Mouse (Mus musculus) ES-E14 (cell line): ENCODE measurements at regions not wholly inside any gene's neighbourhood (a gene's known extent, or its start where the extent isn't known, plus 50 kb on each side); places are given as distances from the start of the nearest gene placed in this dataset.

Experiments
- DNase-seq: peaks from one replicate; pipeline ENCODE4 v3.0.0-alpha.2; 2013; ENCODE audit warnings: low read depth, low spot score
- H3K27ac ChIP-seq: 2 replicates; pipeline ENCODE4 v1.5.1; 2012; ENCODE audit warnings: low read depth, mild to moderate bottlenecking, low read length, moderate library complexity, mixed read lengths; ENCODE audit not compliant: poor library complexity, insufficient read depth, severe bottlenecking
- H3K36me3 ChIP-seq: 2 replicates; pipeline ENCODE4 v1.6.1; 2012; ENCODE audit warnings: mild to moderate bottlenecking, low read length, moderate library complexity, mixed read lengths; ENCODE audit not compliant: control insufficient read depth, poor library complexity, insufficient read depth, severe bottlenecking
- H3K4me1 ChIP-seq, 2 experiments: fragments of 150-350 bp in 1 of 2; sonication (generic) in 1 of 2; 2 replicates each; pipeline ENCODE4 v1.6.1; 2012; ENCODE audit warnings: low read length in 2 of 2, mild to moderate bottlenecking in 1 of 2, mixed read lengths in 1 of 2; ENCODE audit not compliant: control insufficient read depth in 2 of 2, insufficient read depth in 2 of 2, poor library complexity in 1 of 2
- H3K4me3 ChIP-seq, 2 experiments: fragments of 150-350 bp in 1 of 2; sonication (generic) in 1 of 2; 2 replicates each; pipeline ENCODE4 v1.5.1; 2012; ENCODE audit warnings: low read length in 2 of 2, low read depth in 1 of 2, mild to moderate bottlenecking in 1 of 2, mixed read lengths in 1 of 2; ENCODE audit not compliant: insufficient read depth in 1 of 2, poor library complexity in 1 of 2, severe bottlenecking in 1 of 2
- H3K9ac ChIP-seq: 2 replicates; pipeline ENCODE4 v1.6.1; 2012; ENCODE audit warnings: low read depth, mild to moderate bottlenecking, low read length, mixed read lengths; ENCODE audit not compliant: poor library complexity, insufficient read depth, severe bottlenecking
- H3K9me3 ChIP-seq: fragments of 150-350 bp; sonication (generic); 2 replicates; pipeline ENCODE4 v1.6.1; 2012; ENCODE audit warnings: low read depth, mild to moderate bottlenecking, low read length; ENCODE audit not compliant: control insufficient read depth, insufficient read depth
- CHD2 ChIP-seq: IDR thresholded peaks from 2 replicates; pipeline ENCODE4 v1.6.1; 2014; ENCODE audit warnings: mild to moderate bottlenecking, low read depth, low read length, inconsistent platforms
- HCFC1 ChIP-seq: IDR thresholded peaks from 2 replicates; pipeline ENCODE4 v1.6.1; 2012; ENCODE audit warnings: low read length, inconsistent platforms, borderline replicate concordance; ENCODE audit not compliant: insufficient read depth
- MAFK ChIP-seq: IDR thresholded peaks from 2 replicates; pipeline ENCODE4 v1.6.1; 2014; ENCODE audit warnings: mild to moderate bottlenecking, low read depth, low read length, inconsistent platforms; ENCODE audit not compliant: insufficient read depth
- ZC3H11A ChIP-seq: IDR thresholded peaks from 2 replicates; pipeline ENCODE4 v1.6.1; 2012; ENCODE audit warnings: low read depth, mild to moderate bottlenecking, inconsistent platforms, low read length, borderline replicate concordance
- ZNF384 ChIP-seq: IDR thresholded peaks from 2 replicates; pipeline ENCODE4 v1.6.1; 2012; ENCODE audit warnings: low read depth, low read length, inconsistent platforms
- in situ Hi-C, 2 experiments: fragments of 600-800 bp; cut with MboI; formaldehyde crosslinking; loops; one replicate each; pipeline ENCODE4 v1.15.1; 2025; ENCODE audit warnings: low sequenced_read_pairs in 2 of 2, inconsistent platforms in 1 of 2; ENCODE audit not compliant: unreplicated experiment in 2 of 2

DNA sequence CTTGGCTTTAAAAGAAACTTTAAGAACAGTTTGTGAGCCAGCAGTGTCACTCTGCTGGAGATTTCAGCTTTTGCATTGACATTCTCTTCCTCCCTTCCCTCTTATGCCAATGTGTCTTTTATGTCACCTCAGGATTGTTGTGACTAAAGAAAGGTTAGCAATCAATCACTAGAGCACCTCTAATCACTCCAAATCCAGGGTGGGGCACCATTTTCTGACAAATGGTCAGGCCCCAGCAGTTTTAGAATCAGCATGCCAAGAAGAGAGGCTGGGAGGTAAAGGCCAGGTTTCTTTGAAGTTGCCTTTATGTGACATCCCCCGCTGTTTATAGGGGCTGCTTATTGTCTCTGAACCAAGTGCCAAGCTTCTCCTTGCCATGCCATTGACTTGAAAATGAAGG, 98.4 kb upstream of the 1700020N01Rik start:
- Histone ChIP-seq H3K9ac (no peak overlapping the region), H3K9me3 (no peaks in the 10 kb centered on the region), H3K4me1 (peaks cover 0 to 2% of the 10 kb centered on the region in 2 experiments; a peak in 1 of 4 replicates), H3K27ac (no peak overlapping the region), H3K4me3 (no peak overlapping the region), H3K36me3 (no peaks in the 10 kb centered on the region)
- TF ChIP-seq ZC3H11A (no peak), MAFK (no peak), ZNF384 (no peak), HCFC1 (no peak), CHD2 (no peak)
- DNase-seq, result peak; percentile 60
- in situ Hi-C loops, result no loop called here

DNA sequence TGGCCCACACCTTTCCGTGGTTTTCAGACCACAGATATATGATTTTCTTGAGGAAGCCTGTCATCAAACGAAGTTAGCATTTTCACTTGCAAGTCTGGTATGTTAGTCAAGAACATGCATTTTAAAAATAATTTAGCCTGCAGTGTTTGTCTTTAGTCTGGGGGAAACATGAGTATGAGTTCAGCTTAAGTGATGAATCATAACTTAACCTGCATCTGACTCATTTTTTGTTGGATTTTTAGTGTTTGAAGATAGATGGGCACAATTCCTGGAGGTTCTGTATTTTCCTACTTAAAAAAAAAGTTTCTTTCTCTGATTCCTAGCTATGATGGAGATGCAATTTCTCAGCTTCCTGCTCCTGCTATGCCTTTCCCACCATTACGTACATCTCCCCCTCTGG, 95.8 kb upstream of the 1700020N01Rik start:
- Histone ChIP-seq H3K9me3 (no peaks in the 10 kb centered on the region), H3K4me1 (peaks cover 0 to 2% of the 10 kb centered on the region in 2 experiments; a peak in 1 of 4 replicates), H3K9ac (no peak overlapping the region), H3K36me3 (no peaks in the 10 kb centered on the region), H3K4me3 (no peak overlapping the region), H3K27ac (no peak overlapping the region)
- in situ Hi-C loops, result no loop called here
- TF ChIP-seq ZNF384, result no peak
- TF ChIP-seq HCFC1, result no peak
- TF ChIP-seq ZC3H11A, result no peak
- TF ChIP-seq MAFK, result no peak
- DNase-seq, result no peak

DNA sequence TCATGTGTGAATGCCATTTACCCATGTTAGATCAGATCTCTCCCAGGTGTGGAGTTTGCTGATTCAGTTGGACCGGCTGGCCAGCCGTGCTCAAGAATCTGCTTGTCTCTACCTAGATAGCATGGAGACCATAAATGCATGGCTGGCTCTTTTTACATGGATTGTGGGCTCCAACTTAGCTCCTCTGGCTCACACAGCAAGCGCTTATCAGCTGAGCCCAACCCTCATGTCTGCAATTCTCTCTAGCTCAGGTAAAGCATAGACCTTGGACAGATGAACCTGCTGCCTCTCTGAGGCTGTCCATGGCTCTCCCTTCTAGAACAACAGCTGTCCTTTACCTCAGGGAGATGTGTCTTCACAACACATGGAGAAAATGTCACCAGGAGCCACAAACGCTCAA, 94.8 kb upstream of the 1700020N01Rik start:
- DNase-seq, result no peak
- peaks cover 0 to 2% of the 10 kb centered on the region in 2 experiments; a peak in 1 of 4 replicates for H3K4me1 ChIP-seq
- no peak overlapping the region for H3K27ac ChIP-seq

DNA sequence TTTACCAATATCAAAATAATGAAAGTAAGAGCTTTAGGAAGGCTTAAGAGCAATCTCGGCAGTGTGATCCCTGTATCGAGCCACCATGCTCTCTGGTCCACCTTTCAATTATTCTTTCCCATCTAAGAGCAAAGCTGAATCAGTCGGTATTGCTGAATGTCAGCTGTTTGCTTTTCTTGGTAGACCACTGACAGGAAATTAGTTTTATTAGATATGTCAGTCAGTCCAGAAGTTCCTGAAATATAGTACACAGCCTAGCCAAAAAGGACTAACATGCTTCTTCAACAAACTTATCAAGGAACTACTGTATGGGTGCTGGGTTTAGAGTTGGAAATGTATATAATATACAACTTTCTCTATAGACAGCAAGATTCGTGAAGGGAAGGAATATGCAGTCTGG, 91.3 kb upstream of the 1700020N01Rik start:
- Histone ChIP-seq H3K27ac (no peak overlapping the region), H3K4me1 (no peaks in the 10 kb centered on the region), H3K9ac (no peak overlapping the region), H3K36me3 (no peaks in the 10 kb centered on the region), H3K4me3 (no peak overlapping the region), H3K9me3 (no peaks in the 10 kb centered on the region)
- TF ChIP-seq CHD2, result no peak
- no peak for TF ChIP-seq ZC3H11A
- no peak for TF ChIP-seq MAFK
- no peak for TF ChIP-seq HCFC1
- no peak for TF ChIP-seq ZNF384
- in situ Hi-C loops, result no loop called here
- no peak for DNase-seq

More for the DNA sequence above, 94.8 kb upstream of the 1700020N01Rik start:
- in situ Hi-C loops, result no loop called here
- Histone ChIP-seq H3K4me3 (no peak overlapping the region), H3K36me3 (no peaks in the 10 kb centered on the region), H3K9ac (no peak overlapping the region), H3K9me3 (no peaks in the 10 kb centered on the region)
- TF ChIP-seq HCFC1 (no peak), CHD2 (no peak), MAFK (no peak), ZNF384 (no peak), ZC3H11A (no peak)

DNA sequence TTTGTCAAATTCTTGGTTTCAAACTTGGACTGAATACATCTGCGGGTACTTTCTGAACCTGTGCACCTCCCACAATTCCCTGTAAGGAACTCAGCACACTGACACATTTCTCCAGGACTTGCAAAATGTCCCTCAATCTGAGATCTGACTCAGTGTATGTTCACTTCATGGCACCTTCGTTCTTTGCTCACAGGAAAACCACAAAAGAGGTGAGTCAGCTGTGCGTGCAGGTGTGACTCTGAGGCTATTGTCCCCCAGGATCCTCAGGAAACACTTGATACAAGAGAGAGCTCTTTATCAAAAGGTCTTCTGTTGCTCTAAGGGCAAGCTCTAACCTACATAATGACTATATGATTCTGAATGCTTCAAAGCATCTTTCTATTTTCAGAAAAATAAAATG, 88.5 kb upstream of the 1700020N01Rik start:
- no peak for TF ChIP-seq ZC3H11A
- TF ChIP-seq CHD2, result no peak
- no peak for TF ChIP-seq MAFK
- no peak for TF ChIP-seq HCFC1
- no peak for TF ChIP-seq ZNF384
- Histone ChIP-seq H3K4me3 (no peak overlapping the region), H3K9me3 (no peaks in the 10 kb centered on the region), H3K4me1 (no peaks in the 10 kb centered on the region), H3K9ac (no peak overlapping the region), H3K27ac (no peak overlapping the region), H3K36me3 (no peaks in the 10 kb centered on the region)
- in situ Hi-C loops, result no loop called here
- no peak for DNase-seq
